Mouse (Mus musculus): ENCODE data around the gene Cdk19.

GRCm38 (mm10) chr10:40430209-40430608, 90.8 kb downstream of the Cdk19 start:
- TF ChIP-seq CTCF (IDR thresholded peaks at IDR 0.05; ENCODE audit: borderline replicate concordance, control insufficient read depth, extremely low read depth, insufficient read depth, low read length, poor library complexity) = no peak
- no peak for TF ChIP-seq POLR2A (IDR thresholded peaks at IDR 0.05; ENCODE audit: control insufficient read depth, extremely low read depth, insufficient read depth, low read length, poor library complexity)

All from thymus, adult 2 months (tissue).